Mouse (Mus musculus) adrenal gland, postnatal 4 days (tissue): ENCODE data around the gene Vmn1r17. TPM values are rescaled to one million over a fixed set of nuclear protein-coding genes. Genes with fewer than 3 reads are reported as not detected.
"Not testable (repeated sequence)": the region's sequence is repeated elsewhere in the genome, so short reads cannot be mapped to it uniquely, and the experiment has no call there.

Source experiments
- DNase-seq, 2 experiments: peaks; one replicate each; pipeline ENCODE4 v3.0.0; 2021 to 2022; ENCODE audit warnings: low spot score in 2 of 2, mixed read lengths in 2 of 2
- long read RNA-seq, 2 experiments: library from polyadenylated mRNA; stranded (forward); transcript quantifications; one replicate each; pipeline ENCODE4 v2.0.0; 2021
- total RNA-seq, 2 experiments: library from RNA; stranded (reverse); gene quantifications; 2 replicates each; pipeline ENCODE4 v1.2.3; 2021

Vmn1r17 gene
- not detected for total RNA-seq
- long read RNA-seq, experiment 1 = 0 reads
- long read RNA-seq, experiment 2 = 0 reads

DNA sequence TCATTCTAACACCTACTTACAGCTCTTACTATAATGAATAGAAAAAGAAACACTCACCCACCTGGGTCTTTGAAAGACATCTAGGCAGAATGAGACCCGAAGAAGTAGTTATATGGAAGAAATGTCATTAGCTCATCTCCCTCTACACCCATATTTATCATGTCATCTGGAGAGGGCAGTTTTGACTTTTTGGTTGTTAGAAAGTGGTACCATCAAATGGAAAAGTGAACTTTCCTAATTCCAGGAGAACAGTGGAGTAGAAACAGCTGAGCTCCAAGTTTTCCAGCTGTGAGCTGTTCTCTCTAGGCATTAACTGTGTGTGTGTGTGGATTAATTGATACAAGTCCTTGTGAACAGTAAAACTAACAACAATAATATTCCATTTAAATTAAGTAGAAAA lies at the start of gene Vmn1r17:
TSS of gene Vmn1r17 (minus strand) at position 101 of the 400 bp plus-strand sequence.
- no peak for DNase-seq

DNA sequence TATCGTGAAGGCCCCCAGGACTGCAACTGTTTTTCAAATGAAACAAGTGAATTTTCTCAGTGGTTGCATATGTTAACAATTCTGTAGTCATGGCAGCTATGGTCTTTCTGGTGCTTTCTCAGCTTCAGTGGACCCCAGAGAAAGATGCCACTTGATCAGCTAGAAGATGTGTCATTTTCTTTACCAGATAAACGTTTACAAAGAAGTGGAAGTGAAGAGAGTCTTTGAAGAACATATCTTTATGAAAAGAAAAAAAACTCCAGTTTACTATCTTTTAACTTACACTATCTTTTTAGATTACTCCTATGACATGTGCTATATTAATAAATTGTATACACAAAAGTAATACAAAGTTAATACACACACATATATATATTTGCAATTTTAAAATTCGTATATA lies 40.0 kb upstream of the Vmn1r17 start, which contains the start of gene Vmn1r19:
TSS of gene Vmn1r19 (plus strand) at position 301 of the 400 bp plus-strand sequence.
- DNase-seq = not testable (repeated sequence)

DNA sequence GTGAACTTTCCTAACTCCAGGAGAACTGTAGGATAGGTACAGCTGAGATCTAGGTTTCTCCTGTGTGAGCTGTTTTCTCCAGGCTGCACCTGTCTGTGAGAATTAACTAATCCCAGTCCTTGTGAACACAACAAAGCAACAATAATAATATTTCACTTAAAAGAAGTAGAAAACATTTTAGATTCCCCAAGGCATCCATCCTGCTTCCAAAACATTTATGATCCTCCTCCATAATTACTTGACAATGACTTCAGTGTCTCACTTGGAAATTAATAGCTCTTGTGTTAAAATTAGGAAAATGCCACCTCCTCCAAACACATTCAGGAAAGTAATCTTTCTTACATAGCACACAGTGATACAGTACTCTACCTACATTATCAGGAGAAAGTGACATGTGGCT lies 32.2 kb upstream of the Vmn1r17 start, which contains the start of gene Vmn1r18:
TSS of gene Vmn1r18 (minus strand) at position 101 of the 400 bp plus-strand sequence.
- no peak for DNase-seq

DNA sequence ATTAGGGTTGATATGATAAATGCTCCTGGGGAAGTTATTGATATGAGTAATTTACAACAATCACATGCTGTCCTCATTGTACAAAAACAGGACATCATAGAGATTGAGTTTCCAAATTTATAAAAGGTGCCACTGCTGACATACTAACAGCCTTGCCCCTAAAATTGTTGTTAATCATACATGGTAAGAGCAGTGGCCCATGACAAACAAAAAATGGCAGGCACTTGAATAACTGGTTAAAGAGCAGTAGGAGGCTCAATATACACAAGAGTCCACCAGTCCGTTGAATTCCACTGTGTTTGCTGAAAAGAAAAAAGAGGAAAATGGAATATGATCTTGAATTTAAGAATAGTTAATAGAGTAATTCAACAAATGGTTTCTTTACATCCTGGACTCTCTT lies 4.0 kb upstream of the Vmn1r17 start:
- DNase-seq = no peak

DNA sequence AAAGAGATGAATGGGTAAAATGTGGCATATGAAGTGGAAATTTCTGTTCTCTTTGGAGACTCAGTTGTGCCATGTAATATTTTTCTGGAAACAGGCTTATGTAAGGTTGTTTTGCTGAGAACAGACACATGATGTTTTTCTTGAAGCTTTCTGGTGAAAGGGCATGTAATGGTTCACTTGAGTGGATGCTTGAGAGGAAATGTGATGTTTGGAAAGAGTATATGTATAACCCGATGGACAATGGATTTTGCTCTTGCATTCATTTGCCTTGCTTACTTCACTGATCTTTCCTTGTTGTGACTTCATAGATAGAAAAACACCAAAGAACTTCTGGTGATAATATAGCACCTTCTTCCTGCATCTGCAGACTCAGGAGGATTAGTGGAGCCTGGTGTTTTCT lies 2.3 kb upstream of the Vmn1r17 start:
- DNase-seq = not testable (repeated sequence)

DNA sequence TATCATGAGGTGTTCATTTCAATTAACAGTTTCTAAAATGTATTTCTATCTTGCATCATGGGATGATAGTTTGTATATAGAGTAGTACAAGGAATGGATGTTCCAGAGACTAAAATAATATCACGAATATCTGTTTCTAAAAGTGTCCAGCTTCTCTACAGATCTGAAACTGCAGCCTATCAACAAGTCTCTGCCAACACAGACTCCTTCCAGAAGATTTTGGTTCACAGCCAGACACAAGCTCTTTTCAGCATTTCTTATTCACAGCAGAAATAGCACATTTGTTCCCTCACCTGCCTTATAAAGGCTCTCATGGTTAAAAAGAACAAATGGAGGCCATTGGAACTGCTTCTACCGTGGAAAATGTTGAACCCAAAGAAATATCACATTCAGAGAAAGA lies 6.7 kb downstream of the Vmn1r17 start:
- no peak for DNase-seq

DNA sequence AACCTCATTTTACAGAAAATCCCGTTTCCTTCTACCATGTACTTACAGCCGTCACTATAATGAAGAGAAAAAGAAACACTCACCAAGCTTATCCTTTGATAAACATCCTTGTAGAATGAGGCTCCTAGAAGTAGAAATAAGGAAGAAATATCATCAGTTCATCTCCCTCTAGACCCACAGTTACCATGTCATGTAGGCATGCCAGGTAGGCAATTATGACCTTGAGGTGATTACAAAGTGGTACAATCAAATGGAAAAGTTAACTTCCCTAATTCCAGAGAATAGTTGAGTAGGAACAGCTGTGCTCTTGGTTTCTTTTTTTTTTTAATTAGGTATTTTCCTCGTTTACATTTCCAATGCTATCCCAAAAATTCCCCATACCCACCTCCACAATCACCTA lies 34.1 kb downstream of the Vmn1r17 start, which contains the start of gene Vmn1r16:
TSS of gene Vmn1r16 (minus strand) at position 101 of the 400 bp plus-strand sequence.
- DNase-seq = no peak

DNA sequence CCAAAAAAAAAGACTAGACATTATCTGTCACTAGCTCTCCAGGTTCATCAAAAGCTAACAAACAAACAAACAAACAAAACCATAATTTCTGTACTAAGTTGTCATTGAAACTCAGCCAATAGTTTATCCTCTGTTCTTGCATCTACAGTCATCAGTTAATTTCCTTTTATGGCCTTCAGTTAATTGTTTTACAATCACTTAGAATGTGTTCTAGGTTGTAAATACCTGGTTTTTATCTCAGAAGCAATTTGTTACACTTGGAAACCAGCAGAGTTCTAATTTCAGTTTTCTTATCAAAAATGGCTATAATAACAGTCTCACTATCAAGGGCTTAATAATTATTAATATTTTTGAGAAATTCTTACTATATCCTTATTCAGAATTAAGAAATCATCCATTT lies 37.4 kb downstream of the Vmn1r17 start:
- DNase-seq = no peak

Other genes with a start within 250 kb of the Vmn1r17 start
- not detected for gene Vmn1r11, start 230.3 kb downstream of the Vmn1r17 start, total RNA-seq
- not detected for gene Vmn1r12, start 206.8 kb downstream of the Vmn1r17 start, total RNA-seq
- gene Vmn1r13, start 160.4 kb downstream of the Vmn1r17 start, total RNA-seq = not detected
- gene Vmn1r14, start 132.0 kb downstream of the Vmn1r17 start, total RNA-seq = not detected
- gene Vmn1r15, start 105.8 kb downstream of the Vmn1r17 start, total RNA-seq = not detected
- not detected for gene Vmn1r16, start 34.2 kb downstream of the Vmn1r17 start, total RNA-seq
- gene Vmn1r18, start 32.1 kb upstream of the Vmn1r17 start, total RNA-seq = not detected
- not detected for gene Vmn1r19, start 40.1 kb upstream of the Vmn1r17 start, total RNA-seq
- not detected for gene Vmn1r20, start 65.2 kb upstream of the Vmn1r17 start, total RNA-seq
- 10 to 100 TPM; 31.1 to 42.3 TPM for gene Ppm1k, start 171.7 kb upstream of the Vmn1r17 start, total RNA-seq
- gene Herc6, start 217.3 kb upstream of the Vmn1r17 start, total RNA-seq = 10 to 100 TPM; 11.6 to 16.5 TPM